Mouse (Mus musculus) liver, embryonic 12.5 days (tissue): ENCODE measurements around the gene Olfr97. TPM values are rescaled to one million over a fixed set of nuclear protein-coding genes. Genes with fewer than 3 reads are reported as not detected.
"Not testable (repeated sequence)": the region's sequence is repeated elsewhere in the genome, so short reads cannot be mapped to it uniquely, and the experiment has no call there.

ENCODE experiments used
- ATAC-seq: fragments of 200-750 bp; cut with Nextera tagmentation; 2 replicates; pipeline ENCODE4 v1.8.0; 2017; ENCODE audit warnings: moderate number of reproducible peaks, mild to moderate bottlenecking, moderate library complexity
- H3K27ac ChIP-seq: fragments of 300-500 bp; sonication (generic); 2 replicates; pipeline ENCODE4 v1.5.1; 2016; ENCODE audit warnings: mild to moderate bottlenecking
- H3K27me3 ChIP-seq: fragments of 300-500 bp; sonication (generic); replicated peaks from 2 replicates; pipeline ENCODE4 v1.6.1; 2016; ENCODE audit warnings: mild to moderate bottlenecking, moderate library complexity
- H3K36me3 ChIP-seq: fragments of 300-500 bp; sonication (generic); 2 replicates; pipeline ENCODE4 v1.6.1; 2016; ENCODE audit warnings: mild to moderate bottlenecking, moderate library complexity
- H3K4me1 ChIP-seq: fragments of 300-500 bp; sonication (generic); 2 replicates; pipeline ENCODE4 v1.6.1; 2016
- H3K4me2 ChIP-seq: fragments of 300-500 bp; sonication (generic); 2 replicates; pipeline ENCODE4 v1.6.1; 2016; ENCODE audit warnings: mild to moderate bottlenecking, moderate library complexity
- H3K4me3 ChIP-seq: fragments of 300-500 bp; sonication (generic); 2 replicates; pipeline ENCODE4 v1.5.1; 2016; ENCODE audit warnings: mild to moderate bottlenecking, moderate library complexity
- H3K9ac ChIP-seq: fragments of 300-500 bp; sonication (generic); 2 replicates; pipeline ENCODE4 v1.6.1; 2016; ENCODE audit warnings: mild to moderate bottlenecking, moderate library complexity
- H3K9me3 ChIP-seq: fragments of 300-500 bp; sonication (generic); replicated peaks from 2 replicates; pipeline ENCODE4 v1.6.1; 2016; ENCODE audit warnings: mild to moderate bottlenecking, moderate library complexity
- WGBS: fragments of 180-500 bp; shearing (Covaris S2); methylation state at CpG from one replicate; pipeline ENCODE4 v1.1.7; 2016; ENCODE audit not compliant: insufficient replicate concordance; 5-methylcytosine and 5-hydroxymethylcytosine counted together
- polyA plus RNA-seq: library from polyadenylated mRNA; unstranded; fragments of >200 nt; fragmentation: Nextera tagmentation; extraction: Ambion mirVana; gene quantifications from 2 replicates; pipeline ENCODE4 v1.2.1, GENCODE M21; 2016

The Olfr97 gene
- polyA plus RNA-seq, result not detected in 2 replicates

DNA sequence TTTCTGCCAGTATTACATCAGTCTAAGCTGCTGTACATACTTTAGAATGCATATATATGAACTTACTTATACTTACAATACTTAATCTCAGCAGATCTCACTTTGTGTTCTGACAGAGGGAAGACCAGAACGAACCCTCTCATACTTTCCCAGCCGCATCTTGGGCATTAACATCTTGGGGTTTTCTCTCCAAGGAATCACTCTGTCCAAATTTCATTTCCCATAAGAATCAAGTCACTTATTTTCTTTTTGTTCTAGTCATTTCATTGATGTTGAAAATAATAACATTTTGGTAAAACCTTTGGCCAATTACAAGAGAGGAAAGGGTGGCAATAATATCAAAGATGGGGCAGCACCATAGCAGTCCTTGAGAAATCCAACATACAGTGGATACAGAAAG lies at the start of gene Olfr97:
Gene Olfr97, minus strand, starts transcription at position 101 of the 400 bp plus-strand sequence.
- WGBS, result 70% methylated on average over 2 of the region's 2 CpGs
- not testable (repeated sequence) for H3K9me3 ChIP-seq, H3K4me1 ChIP-seq, H3K27me3 ChIP-seq, H3K9ac ChIP-seq, H3K36me3 ChIP-seq, ATAC-seq, H3K27ac ChIP-seq, H3K4me3 ChIP-seq, H3K4me2 ChIP-seq

- WGBS, result 48% methylated on average over 1 of the region's 1 CpGs
- no peaks in the 10 kb centered on the region for H3K4me1 ChIP-seq
- H3K36me3 ChIP-seq, result no peaks in the 10 kb centered on the region
- H3K4me2 ChIP-seq, result no peak within 1 kb of the TSS
- ATAC-seq, result no peak
- H3K27me3 ChIP-seq, result no peaks in the 10 kb centered on the region
- H3K27ac ChIP-seq, result no peak within 1 kb of the TSS
- no peaks in the 10 kb centered on the region for H3K9me3 ChIP-seq
- no peak within 1 kb of the TSS for H3K4me3 ChIP-seq
- no peak within 1 kb of the TSS for H3K9ac ChIP-seq
These were observed 46.2 kb upstream of the Olfr97 start, which contains the start of gene Olfr99 for GRCm38 (mm10) chr17:37283360-37283759. Olfr99 (minus strand) TSS chr17:37283460.

GRCm38 (mm10) chr17:37280331-37280730 lies 43.2 kb upstream of the Olfr97 start:
- 68% methylated on average over 1 of the region's 1 CpGs for WGBS
- Histone ChIP-seq H3K4me2 (no peak overlapping the region), H3K27ac (no peak overlapping the region), H3K36me3 (no peaks in the 10 kb centered on the region), H3K27me3 (no peaks in the 10 kb centered on the region), H3K9me3 (no peaks in the 10 kb centered on the region), H3K4me1 (no peaks in the 10 kb centered on the region), H3K9ac (no peak overlapping the region), H3K4me3 (no peak overlapping the region)
- ATAC-seq, result no peak

DNA sequence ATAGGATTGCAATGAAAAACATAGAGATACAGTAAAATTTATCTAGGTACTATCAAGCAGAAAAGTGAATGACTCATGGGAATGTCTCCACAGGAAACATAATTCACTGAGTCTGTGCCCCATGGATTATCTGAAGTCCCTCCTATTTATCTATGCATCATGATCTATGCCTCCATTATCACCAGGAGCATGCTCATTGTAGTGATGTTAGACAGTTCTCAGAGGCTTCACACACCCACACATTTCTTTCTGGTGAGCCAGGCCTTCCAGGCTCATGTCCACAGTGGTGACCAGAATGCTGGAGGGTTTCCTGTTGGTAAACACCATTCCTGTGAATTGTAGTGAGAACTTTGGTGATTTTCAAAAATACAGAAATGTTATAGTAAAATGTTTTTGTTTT lies 39.4 kb upstream of the Olfr97 start:
- no peak for ATAC-seq
- Histone ChIP-seq H3K9me3 (no peaks in the 10 kb centered on the region), H3K36me3 (no peaks in the 10 kb centered on the region), H3K27me3 (no peaks in the 10 kb centered on the region), H3K27ac (no peak overlapping the region), H3K4me2 (no peak overlapping the region), H3K9ac (no peak overlapping the region), H3K4me3 (no peak overlapping the region), H3K4me1 (no peaks in the 10 kb centered on the region)

- Histone ChIP-seq H3K4me2 (no peak overlapping the region), H3K27ac (no peak overlapping the region), H3K9me3 (no peaks in the 10 kb centered on the region), H3K9ac (no peak overlapping the region), H3K27me3 (no peaks in the 10 kb centered on the region), H3K4me1 (no peaks in the 10 kb centered on the region), H3K36me3 (no peaks in the 10 kb centered on the region), H3K4me3 (no peak overlapping the region)
- WGBS, result 50% methylated on average over 2 of the region's 2 CpGs
- no peak for ATAC-seq
These were observed 38.6 kb upstream of the Olfr97 start for GRCm38 (mm10) chr17:37275626-37276248.

GRCm38 (mm10) chr17:37270702-37271092 lies 33.6 kb upstream of the Olfr97 start:
- H3K27me3 ChIP-seq, result no peaks in the 10 kb centered on the region
- H3K4me1 ChIP-seq, result peaks cover 3% of the 10 kb centered on the region; the same call in 1 of the 2 replicates
- ATAC-seq, result peak; percentile 67
- H3K9me3 ChIP-seq, result no peaks in the 10 kb centered on the region
- H3K27ac ChIP-seq, result no peak overlapping the region
- H3K36me3 ChIP-seq, result no peaks in the 10 kb centered on the region
- H3K9ac ChIP-seq, result peak overlapping the region; percentile 47
- peak overlapping the region; percentile 59 for H3K4me3 ChIP-seq
- H3K4me2 ChIP-seq, result peak overlapping the region; percentile 86
- WGBS, result 21% methylated on average over 8 of the region's 8 CpGs

DNA sequence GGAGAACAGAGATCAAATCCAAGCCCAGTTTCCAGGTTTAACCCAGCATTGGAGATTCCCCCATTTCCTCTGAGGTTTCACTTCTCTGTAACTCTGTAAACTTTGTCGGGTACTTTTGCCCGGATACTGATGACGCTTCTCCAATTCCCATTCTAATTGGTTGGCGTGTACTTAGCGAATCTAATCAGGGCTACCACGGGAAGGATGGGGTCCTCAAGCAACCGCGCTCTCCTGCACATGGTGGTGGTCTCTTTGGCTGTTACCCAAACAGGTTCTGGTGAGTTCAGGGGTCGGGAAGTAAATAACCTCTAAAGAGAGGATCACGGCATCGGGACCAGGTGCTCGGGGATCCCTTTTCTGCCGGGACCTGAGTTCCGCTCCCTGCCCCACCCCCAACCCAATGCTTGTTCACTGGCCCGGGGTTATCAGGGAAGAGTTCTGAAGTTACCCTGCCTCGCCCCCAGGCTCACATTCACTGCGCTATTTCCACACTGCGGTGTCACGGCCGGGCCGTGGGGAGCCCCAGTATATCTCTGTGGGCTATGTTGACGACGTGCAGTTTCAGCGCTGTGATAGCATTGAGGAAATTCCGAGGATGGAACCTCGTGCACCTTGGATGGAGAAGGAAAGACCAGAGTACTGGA lies 33.0 kb upstream of the Olfr97 start, which contains the start of gene H2-M3:
Gene H2-M3, plus strand, starts transcription at position 163 of the 644 bp plus-strand sequence.
- H3K27me3 ChIP-seq, result no peaks in the 10 kb centered on the region
- peak within 1 kb of the TSS; percentile 86 for H3K4me2 ChIP-seq
- H3K36me3 ChIP-seq, result no peaks in the 10 kb centered on the region
- peak; percentile 82 for ATAC-seq
- H3K4me1 ChIP-seq, result peaks cover 3% of the 10 kb centered on the region; the same call in 1 of the 2 replicates
- 1% methylated on average over 26 of the region's 26 CpGs for WGBS
- no peak within 1 kb of the TSS for H3K27ac ChIP-seq
- peak within 1 kb of the TSS; percentile 47 for H3K9ac ChIP-seq
- no peaks in the 10 kb centered on the region for H3K9me3 ChIP-seq
- H3K4me3 ChIP-seq, result peak within 1 kb of the TSS; percentile 59

GRCm38 (mm10) chr17:37263626-37264025 lies 26.5 kb upstream of the Olfr97 start, which contains the start of gene Olfr98:
Olfr98 (minus strand) TSS chr17:37263749.
- Histone ChIP-seq H3K27ac (no peak within 1 kb of the TSS), H3K9ac (no peak within 1 kb of the TSS), H3K9me3 (no peaks in the 10 kb centered on the region), H3K4me3 (no peak within 1 kb of the TSS), H3K4me2 (no peak within 1 kb of the TSS), H3K36me3 (no peaks in the 10 kb centered on the region), H3K4me1 (no peaks in the 10 kb centered on the region), H3K27me3 (no peaks in the 10 kb centered on the region)
- 48% methylated on average over 1 of the region's 1 CpGs for WGBS
- no peak for ATAC-seq

- no peaks in the 10 kb centered on the region for H3K36me3 ChIP-seq
- WGBS, result 11% methylated on average over 1 of the region's 1 CpGs
- H3K4me1 ChIP-seq, result no peaks in the 10 kb centered on the region
- no peak for ATAC-seq
- H3K9ac ChIP-seq, result no peak overlapping the region
- no peaks in the 10 kb centered on the region for H3K9me3 ChIP-seq
- no peak overlapping the region for H3K27ac ChIP-seq
- H3K4me2 ChIP-seq, result no peak overlapping the region
- H3K27me3 ChIP-seq, result no peaks in the 10 kb centered on the region
- no peak overlapping the region for H3K4me3 ChIP-seq
These were observed 13.4 kb upstream of the Olfr97 start for GRCm38 (mm10) chr17:37250544-37250943.

GRCm38 (mm10) chr17:37249460-37249859 lies 12.3 kb upstream of the Olfr97 start:
- no peaks in the 10 kb centered on the region for H3K36me3 ChIP-seq
- no peak overlapping the region for H3K9ac ChIP-seq
- no peak overlapping the region for H3K4me3 ChIP-seq
- H3K4me2 ChIP-seq, result no peak overlapping the region
- ATAC-seq, result no peak
- H3K4me1 ChIP-seq, result no peaks in the 10 kb centered on the region
- no peaks in the 10 kb centered on the region for H3K27me3 ChIP-seq
- H3K9me3 ChIP-seq, result no peaks in the 10 kb centered on the region
- no peak overlapping the region for H3K27ac ChIP-seq

DNA sequence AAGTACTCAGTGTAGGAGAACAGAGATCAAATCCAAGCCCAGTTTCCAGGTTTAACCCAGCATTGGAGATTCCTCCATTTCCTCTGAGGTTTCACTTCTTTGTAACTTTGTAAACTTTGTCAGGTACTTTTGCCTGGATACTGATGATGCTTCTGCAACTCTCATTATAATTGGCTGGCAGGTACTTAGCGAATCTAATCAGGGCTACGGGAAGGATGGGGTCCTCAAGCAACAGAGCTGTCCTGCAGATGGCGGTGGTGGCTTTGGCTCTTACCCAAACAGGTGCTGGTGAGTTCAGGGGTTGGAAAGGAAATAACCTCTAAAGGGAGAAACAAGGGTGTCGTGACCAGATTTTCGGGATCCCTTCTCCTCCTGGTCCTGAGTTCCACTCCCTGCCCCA lies 9.6 kb upstream of the Olfr97 start:
- no peak overlapping the region for H3K27ac ChIP-seq
- H3K4me1 ChIP-seq, result no peaks in the 10 kb centered on the region
- no peak for ATAC-seq
- WGBS, result 17% methylated on average over 5 of the region's 5 CpGs
- no peaks in the 10 kb centered on the region for H3K27me3 ChIP-seq
- H3K9ac ChIP-seq, result no peak overlapping the region
- no peaks in the 10 kb centered on the region for H3K36me3 ChIP-seq
- no peak overlapping the region for H3K4me2 ChIP-seq
- H3K9me3 ChIP-seq, result no peaks in the 10 kb centered on the region
- no peak overlapping the region for H3K4me3 ChIP-seq

- Histone ChIP-seq H3K4me3 (no peak overlapping the region), H3K36me3 (no peaks in the 10 kb centered on the region), H3K9me3 (peaks cover 5% of the 10 kb centered on the region; the same call in 1 of the 2 replicates), H3K9ac (no peak overlapping the region), H3K4me2 (no peak overlapping the region), H3K27me3 (no peaks in the 10 kb centered on the region), H3K27ac (no peak overlapping the region), H3K4me1 (no peaks in the 10 kb centered on the region)
- WGBS, result 35% methylated on average over 3 of the region's 3 CpGs
- peak; percentile 57; the same call in 1 of the 2 replicates for ATAC-seq
These were observed 5.1 kb upstream of the Olfr97 start for GRCm38 (mm10) chr17:37242198-37242597.
